In the genomic region with DNA sequence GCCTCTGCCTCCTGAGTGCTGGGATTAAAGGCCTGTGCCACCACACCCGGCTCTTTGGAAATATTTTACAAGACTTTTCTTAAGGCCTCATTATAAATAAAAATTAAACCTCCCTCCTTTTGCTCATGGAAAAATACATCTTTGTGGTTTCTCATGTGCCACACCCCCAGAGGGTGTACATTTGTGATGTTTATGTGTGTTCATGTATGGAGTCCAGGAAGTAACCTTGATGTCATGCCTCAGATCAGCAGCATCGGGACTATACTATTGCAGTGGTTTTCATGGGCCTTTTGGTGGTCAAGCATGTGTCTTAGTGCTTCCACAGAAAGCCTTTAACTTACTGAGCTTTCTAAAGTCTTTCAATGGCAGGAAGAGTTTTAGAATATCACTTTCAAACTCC, we compare ENCODE assay signal across 28 mouse cellular contexts. TPM values are rescaled to one million over a fixed set of nuclear protein-coding genes. Genes with fewer than 3 reads are reported as not detected.
"Had no signal": no experiment of that assay in that cellular context is flagged by ENCODE, and none has a peak within 500 bp of the region (broad histone marks: within the 10 kb centered on the region; RNA-seq: fewer than 3 reads in every experiment).

No protein-coding gene starts in this region.

- H3K9me3 ChIP-seq: embryonic facial prominence, embryonic 10.5 days; embryonic facial prominence, embryonic 12.5 days; embryonic facial prominence, embryonic 13.5 days; embryonic facial prominence, embryonic 15.5 days; forebrain, embryonic 10.5 days; forebrain, embryonic 12.5 days; forebrain, embryonic 13.5 days; forebrain, embryonic 15.5 days had no signal

- H3K9ac ChIP-seq: embryonic facial prominence, embryonic 12.5 days; embryonic facial prominence, embryonic 13.5 days; embryonic facial prominence, embryonic 15.5 days; forebrain, embryonic 12.5 days; forebrain, embryonic 13.5 days; forebrain, embryonic 15.5 days; forebrain, postnatal 0 days had no signal

- ATAC-seq: forebrain, embryonic 13.5 days; forebrain, embryonic 14.5 days; forebrain, embryonic 15.5 days; forebrain, embryonic 16.5 days; forebrain, postnatal 0 days had no signal

- H3K4me3 ChIP-seq: embryonic facial prominence, embryonic 10.5 days; embryonic facial prominence, embryonic 12.5 days; embryonic facial prominence, embryonic 13.5 days; embryonic facial prominence, embryonic 15.5 days; erythroblast, embryonic 14.5 days; forebrain, embryonic 10.5 days; forebrain, embryonic 12.5 days; forebrain, embryonic 13.5 days; forebrain, embryonic 15.5 days; gastrocnemius, adult 2 months; heart, adult 2 months had no signal

- H3K36me3 ChIP-seq: embryonic facial prominence, embryonic 10.5 days; embryonic facial prominence, embryonic 12.5 days; embryonic facial prominence, embryonic 13.5 days; embryonic facial prominence, embryonic 15.5 days; forebrain, embryonic 10.5 days; forebrain, embryonic 12.5 days; forebrain, embryonic 15.5 days had no signal

- DNase-seq: cerebellum, adult 8-10 months; cerebellum, adult 9-10 months; cerebellum, adult 9-11 months; cerebellum, postnatal 10 days; cerebellum, postnatal 14 days; cerebellum, postnatal 25 days; cerebellum, postnatal 36 days; embryo, embryonic 11 days; forebrain, postnatal 0 days; gastrocnemius, adult 2 months; gastrocnemius, postnatal 10 days; gastrocnemius, postnatal 14 days; gastrocnemius, postnatal 25 days; gastrocnemius, postnatal 36 days; heart, adult 18-20 months; heart, adult 2 months had no signal

- H3K4me2 ChIP-seq: embryonic facial prominence, embryonic 12.5 days; embryonic facial prominence, embryonic 13.5 days; embryonic facial prominence, embryonic 15.5 days; forebrain, embryonic 12.5 days; forebrain, embryonic 13.5 days; forebrain, embryonic 15.5 days had no signal

- H3K27ac ChIP-seq: embryonic facial prominence, embryonic 10.5 days; embryonic facial prominence, embryonic 12.5 days; embryonic facial prominence, embryonic 13.5 days; embryonic facial prominence, embryonic 15.5 days; forebrain, embryonic 10.5 days; forebrain, embryonic 12.5 days; forebrain, embryonic 13.5 days; forebrain, embryonic 15.5 days; gastrocnemius, adult 2 months; heart, adult 2 months had no signal

- H3K27me3 ChIP-seq: embryonic facial prominence, embryonic 12.5 days; embryonic facial prominence, embryonic 13.5 days; embryonic facial prominence, embryonic 15.5 days; forebrain, embryonic 12.5 days; forebrain, embryonic 13.5 days; forebrain, embryonic 15.5 days had no signal

- H3K4me1 ChIP-seq: embryonic facial prominence, embryonic 10.5 days; embryonic facial prominence, embryonic 12.5 days; embryonic facial prominence, embryonic 13.5 days; embryonic facial prominence, embryonic 15.5 days; forebrain, embryonic 10.5 days; forebrain, embryonic 12.5 days; forebrain, embryonic 13.5 days; forebrain, embryonic 15.5 days had no signal

RNA-seq across cellular contexts. Expression of a gene that starts 28.0 kb away (rescaled TPM):
- polyA plus RNA-seq: erythroblast, embryonic 14.5 days had no signal

RNA-seq across cellular contexts. Expression of a gene that starts 38.4 kb away (rescaled TPM):
- polyA plus RNA-seq: embryonic facial prominence, embryonic 10.5 days; erythroblast, embryonic 14.5 days; forebrain, embryonic 10.5 days; forebrain, embryonic 11.5 days; forebrain, embryonic 13.5 days had no signal
